Mouse (Mus musculus) neural tube, embryonic 12.5 days (tissue): ENCODE measurements at regions not wholly inside any gene's neighbourhood (a gene's known extent, or its start where the extent isn't known, plus 50 kb on each side); places are given as distances from the start of the nearest gene placed in this dataset.

Experiments
- ATAC-seq: fragments of 200-750 bp; cut with Nextera tagmentation; 2 replicates; pipeline ENCODE4 v1.8.0; 2017; ENCODE audit warnings: low read depth, mild to moderate bottlenecking, moderate TSS enrichment, moderate library complexity; ENCODE audit not compliant: low FRiP score
- H3K27ac ChIP-seq: fragments of 300-500 bp; sonication (generic); 2 replicates; pipeline ENCODE4 v1.5.1; 2016
- H3K27me3 ChIP-seq: fragments of 300-500 bp; sonication (generic); replicated peaks from 2 replicates; pipeline ENCODE4 v1.6.1; 2016; ENCODE audit warnings: mild to moderate bottlenecking
- H3K36me3 ChIP-seq: fragments of 300-500 bp; sonication (generic); 2 replicates; pipeline ENCODE4 v1.6.1; 2016; ENCODE audit warnings: mild to moderate bottlenecking
- H3K4me1 ChIP-seq: fragments of 300-500 bp; sonication (generic); 2 replicates; pipeline ENCODE4 v1.6.1; 2016
- H3K4me2 ChIP-seq: fragments of 300-500 bp; sonication (generic); replicated peaks from 2 replicates; pipeline ENCODE4 v1.6.1; 2016; ENCODE audit warnings: mild to moderate bottlenecking
- H3K4me3 ChIP-seq: fragments of 300-500 bp; sonication (generic); 2 replicates; pipeline ENCODE4 v1.5.1; 2016
- H3K9ac ChIP-seq: fragments of 300-500 bp; sonication (generic); 2 replicates; pipeline ENCODE4 v1.6.1; 2016; ENCODE audit warnings: mild to moderate bottlenecking
- H3K9me3 ChIP-seq: fragments of 300-500 bp; sonication (generic); 2 replicates; pipeline ENCODE4 v1.6.1; 2016; ENCODE audit warnings: mild to moderate bottlenecking
- WGBS: fragments of 180-500 bp; shearing (Covaris S2); methylation state at CpG from one replicate; pipeline ENCODE4 v1.1.7; 2016; 5-methylcytosine and 5-hydroxymethylcytosine counted together

DNA sequence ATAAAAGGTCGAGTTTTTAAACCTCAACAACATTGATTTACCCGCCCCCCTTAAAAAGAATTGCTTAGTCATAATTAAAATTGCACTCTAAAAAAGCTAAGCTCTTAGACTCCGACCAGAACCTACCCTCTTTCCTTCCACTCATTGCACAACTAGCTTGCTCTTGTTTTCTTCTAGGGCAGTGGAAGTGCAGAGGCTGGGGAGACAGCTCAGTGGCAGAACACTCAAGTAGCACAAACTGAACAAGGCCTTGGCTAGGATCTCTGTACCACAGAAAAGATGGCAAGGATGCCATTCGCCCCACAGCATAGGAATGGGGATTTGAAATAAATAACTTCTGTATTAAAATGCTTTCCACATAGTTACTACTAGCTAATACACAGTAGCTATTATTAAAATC is 253.8 kb upstream of the Tbl1xr1 start:
- no peak overlapping the region for H3K4me2 ChIP-seq
- WGBS: 81% methylated on average over 4 of the region's 4 CpGs
- no peaks in the 10 kb centered on the region for H3K27me3 ChIP-seq
- no peak for ATAC-seq
- H3K4me1 ChIP-seq: peaks cover 7% of the 10 kb centered on the region; the same call in 1 of the 2 replicates
- H3K4me3 ChIP-seq: no peak overlapping the region
- no peaks in the 10 kb centered on the region for H3K36me3 ChIP-seq
- no peak overlapping the region for H3K27ac ChIP-seq
- H3K9me3 ChIP-seq: no peaks in the 10 kb centered on the region
- no peak overlapping the region for H3K9ac ChIP-seq

DNA sequence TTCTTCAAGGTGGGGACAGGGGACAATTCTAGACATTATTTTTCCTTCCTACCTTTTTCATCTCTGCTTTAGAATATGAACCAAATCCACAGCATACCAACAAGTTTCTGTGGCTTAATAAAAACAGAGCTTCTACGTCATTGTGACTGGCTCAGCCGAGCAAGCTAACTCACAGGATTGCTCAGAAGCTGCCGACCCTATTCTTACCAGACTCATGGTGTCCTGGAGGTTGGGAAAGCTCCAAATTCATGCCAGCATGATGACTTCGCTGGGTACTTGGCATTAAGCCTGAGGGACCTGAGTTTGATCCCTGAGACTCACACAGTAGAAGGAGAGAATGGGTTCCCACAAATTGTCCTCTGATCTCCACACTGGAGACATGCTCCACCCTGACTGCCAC is 253.1 kb upstream of the Tbl1xr1 start:
- WGBS: 83% methylated on average over 4 of the region's 4 CpGs
- Histone ChIP-seq H3K27ac (no peak overlapping the region), H3K9me3 (no peaks in the 10 kb centered on the region), H3K36me3 (no peaks in the 10 kb centered on the region), H3K9ac (no peak overlapping the region), H3K4me1 (peaks cover 7% of the 10 kb centered on the region; the same call in 1 of the 2 replicates), H3K4me3 (no peak overlapping the region), H3K27me3 (no peaks in the 10 kb centered on the region), H3K4me2 (no peak overlapping the region)
- no peak for ATAC-seq

DNA sequence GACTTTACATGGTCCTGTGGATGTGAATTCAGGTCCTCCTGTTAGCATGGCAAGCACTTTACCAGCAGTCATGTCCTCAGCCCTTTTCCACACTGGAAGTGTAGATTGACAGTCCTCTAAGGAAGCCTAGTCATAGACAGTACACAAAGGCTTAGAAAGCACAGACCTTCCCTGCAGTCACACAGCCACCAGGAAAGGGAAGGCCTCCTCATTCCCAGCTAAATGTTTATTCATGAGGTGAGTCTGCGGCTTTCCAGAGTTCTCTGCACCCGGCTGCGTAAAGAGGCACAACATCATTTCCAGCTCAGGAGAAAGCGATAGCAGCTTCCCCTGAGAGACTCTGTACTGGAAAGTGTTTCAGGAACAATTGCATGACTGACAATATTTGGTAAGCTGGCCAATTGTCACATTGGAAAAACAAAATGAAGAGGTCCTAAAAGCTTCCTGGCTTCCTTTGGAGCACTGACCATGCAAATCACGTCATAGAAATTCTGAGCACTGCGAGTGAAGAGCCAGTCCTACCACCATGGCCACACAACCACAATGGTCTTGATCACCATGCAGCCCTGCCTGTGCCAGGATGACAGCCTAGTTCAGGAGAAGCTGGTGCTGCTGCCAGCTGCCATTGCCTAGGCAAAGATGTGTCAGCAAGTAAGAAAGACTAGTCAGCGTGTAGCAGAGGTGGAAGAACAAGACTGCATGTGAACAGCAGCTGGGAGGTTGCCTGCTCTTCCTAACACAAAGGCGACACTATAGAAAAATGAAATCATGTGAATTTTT is 252.2 kb upstream of the Tbl1xr1 start:
- peak; percentile 44; the same call in 1 of the 2 replicates for ATAC-seq
- Histone ChIP-seq H3K27ac (no peak overlapping the region), H3K27me3 (no peaks in the 10 kb centered on the region), H3K9ac (no peak overlapping the region), H3K36me3 (no peaks in the 10 kb centered on the region), H3K4me3 (no peak overlapping the region), H3K4me2 (no peak overlapping the region), H3K4me1 (peaks cover 7% of the 10 kb centered on the region; the same call in 1 of the 2 replicates), H3K9me3 (no peaks in the 10 kb centered on the region)
- WGBS: 50% methylated on average over 8 of the region's 8 CpGs

DNA sequence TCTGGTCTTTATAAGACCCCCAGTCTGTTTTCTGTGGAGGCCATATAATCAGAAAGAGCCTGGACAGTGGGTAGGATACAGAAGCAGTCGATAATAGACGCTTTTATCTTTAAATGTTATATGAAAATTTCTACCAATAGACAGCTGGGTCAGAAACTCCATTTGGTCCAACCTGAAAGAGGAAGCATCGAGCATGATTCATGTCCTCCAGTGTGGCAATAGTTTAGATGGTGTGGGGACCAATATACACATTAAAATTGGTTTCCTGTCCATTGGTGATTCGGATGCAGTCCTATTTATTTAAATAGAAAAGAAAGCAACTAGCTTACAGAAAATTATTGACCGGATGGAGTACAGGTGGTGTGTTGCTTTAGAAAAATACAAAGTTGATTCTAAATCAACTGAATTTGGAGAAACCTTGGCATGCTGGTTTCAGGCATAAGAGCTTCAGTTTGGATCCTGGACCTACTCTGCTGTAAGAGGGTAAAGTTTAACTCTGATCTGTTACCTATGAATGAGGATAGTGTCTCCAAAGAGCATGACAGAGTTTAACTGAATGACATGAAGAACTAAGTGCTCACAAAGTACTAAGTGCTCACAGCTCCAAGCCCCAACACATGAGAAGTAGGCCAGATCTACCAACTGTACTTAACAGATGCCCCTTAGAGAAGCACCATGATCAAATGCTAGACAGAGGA is 251.4 kb upstream of the Tbl1xr1 start:
- no peak for ATAC-seq
- no peaks in the 10 kb centered on the region for H3K36me3 ChIP-seq
- no peaks in the 10 kb centered on the region for H3K27me3 ChIP-seq
- H3K4me2 ChIP-seq: no peak overlapping the region
- WGBS: 91% methylated on average over 5 of the region's 5 CpGs
- no peak overlapping the region for H3K4me3 ChIP-seq
- no peaks in the 10 kb centered on the region for H3K9me3 ChIP-seq
- no peak overlapping the region for H3K27ac ChIP-seq
- no peak overlapping the region for H3K9ac ChIP-seq
- H3K4me1 ChIP-seq: peaks cover 7% of the 10 kb centered on the region; the same call in 1 of the 2 replicates

DNA sequence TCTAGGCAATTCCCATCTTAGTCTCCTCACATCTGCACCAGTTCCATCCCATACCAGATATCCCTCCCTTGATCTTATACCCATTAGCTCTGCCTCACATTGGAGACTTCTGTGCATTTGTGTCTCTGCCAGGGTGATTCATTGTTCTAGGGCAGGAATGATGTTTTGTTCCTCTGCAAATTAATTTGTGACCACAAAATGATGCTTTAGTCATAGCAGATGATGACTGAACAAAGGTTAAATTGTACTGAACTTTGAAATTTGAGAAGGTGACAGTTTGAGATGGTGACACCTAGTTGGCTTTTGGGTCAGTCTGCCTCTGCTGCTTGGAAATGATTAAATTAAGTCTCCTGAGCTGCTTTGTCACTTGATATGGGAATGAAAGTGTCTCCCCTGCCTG is 248.8 kb upstream of the Tbl1xr1 start:
- Histone ChIP-seq H3K36me3 (no peaks in the 10 kb centered on the region), H3K4me1 (peaks cover 7% of the 10 kb centered on the region; the same call in 1 of the 2 replicates), H3K4me3 (no peak overlapping the region), H3K9ac (no peak overlapping the region), H3K27me3 (no peaks in the 10 kb centered on the region), H3K9me3 (no peaks in the 10 kb centered on the region), H3K4me2 (no peak overlapping the region), H3K27ac (no peak overlapping the region)
- no peak for ATAC-seq

DNA sequence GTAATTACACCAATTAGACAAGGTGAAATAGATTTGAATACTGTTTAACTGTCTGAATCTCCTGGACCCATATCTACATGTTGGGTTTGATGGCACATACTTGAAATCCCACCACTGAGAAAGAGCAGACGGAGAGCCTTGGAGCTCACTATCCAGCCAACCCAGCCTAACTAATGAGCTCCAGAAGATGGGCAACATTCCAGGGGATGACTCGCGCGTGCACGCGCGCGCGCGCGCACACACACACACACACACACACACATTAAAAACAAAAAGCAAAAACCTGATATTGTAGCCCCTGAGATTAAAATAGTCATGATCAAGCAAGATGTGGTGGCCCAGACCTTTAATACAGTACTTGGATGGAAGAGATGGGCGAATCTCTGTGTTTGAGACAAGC is 243.3 kb upstream of the Tbl1xr1 start:
- Histone ChIP-seq H3K27me3 (no peaks in the 10 kb centered on the region), H3K9me3 (no peaks in the 10 kb centered on the region), H3K4me1 (no peaks in the 10 kb centered on the region), H3K4me2 (no peak overlapping the region), H3K27ac (no peak overlapping the region), H3K9ac (no peak overlapping the region), H3K36me3 (no peaks in the 10 kb centered on the region), H3K4me3 (no peak overlapping the region)
- no peak for ATAC-seq
- 96% methylated on average over 12 of the region's 12 CpGs for WGBS

DNA sequence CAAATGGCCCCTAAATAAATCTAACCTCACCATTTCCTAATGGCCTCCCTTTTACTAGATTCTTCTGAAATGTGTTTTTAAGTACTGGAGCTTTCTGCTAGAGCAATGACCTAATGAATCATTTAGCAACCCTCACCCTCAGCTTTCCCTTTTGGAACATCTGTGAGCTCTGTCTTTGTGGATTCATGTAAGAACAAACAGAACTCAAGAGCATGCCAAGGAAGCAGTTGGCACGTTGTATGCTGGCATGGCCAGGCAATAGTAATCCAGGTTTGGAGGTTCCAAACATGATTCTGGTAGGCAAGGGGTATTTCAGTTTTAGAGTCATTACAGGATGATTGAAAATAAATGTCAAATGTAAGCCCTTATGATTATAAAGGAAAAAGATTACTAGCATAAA is 240.9 kb upstream of the Tbl1xr1 start:
- Histone ChIP-seq H3K9ac (no peak overlapping the region), H3K27ac (no peak overlapping the region), H3K4me1 (no peaks in the 10 kb centered on the region), H3K4me3 (no peak overlapping the region), H3K9me3 (no peaks in the 10 kb centered on the region), H3K4me2 (no peak overlapping the region), H3K36me3 (no peaks in the 10 kb centered on the region), H3K27me3 (no peaks in the 10 kb centered on the region)
- 80% methylated on average over 1 of the region's 1 CpGs for WGBS
- ATAC-seq: no peak

DNA sequence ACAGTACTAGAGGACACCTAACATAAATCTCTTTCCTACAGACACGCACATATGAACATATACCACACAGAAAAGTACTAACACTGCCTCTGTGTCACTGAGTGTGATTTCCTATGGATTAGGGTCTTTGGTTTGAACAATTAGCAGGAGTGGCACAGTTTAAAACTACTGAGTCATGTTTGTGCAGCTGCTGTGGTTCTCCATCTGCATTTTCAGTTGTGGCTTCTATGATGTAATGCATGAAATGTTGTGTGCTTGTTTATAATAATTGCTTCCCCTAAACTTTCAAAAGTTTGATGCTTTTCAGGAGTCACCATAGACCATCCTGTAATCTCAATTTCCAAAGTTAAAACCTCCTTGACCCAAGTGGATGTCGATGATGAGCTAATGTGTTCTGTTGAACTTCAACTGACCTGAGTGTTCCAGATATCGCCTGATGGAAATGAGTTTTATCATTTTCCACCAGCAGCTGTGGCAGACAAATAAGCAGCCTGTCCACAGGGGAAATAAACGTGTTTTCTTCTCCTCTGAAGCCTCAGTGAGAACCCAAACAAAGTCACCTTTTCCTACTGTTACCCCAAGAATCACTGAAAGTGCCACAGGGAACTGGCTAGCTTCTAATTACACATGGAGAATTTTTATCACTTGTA is 239.0 kb upstream of the Tbl1xr1 start:
- peaks cover 12% of the 10 kb centered on the region for H3K4me1 ChIP-seq
- no peak overlapping the region for H3K27ac ChIP-seq
- no peaks in the 10 kb centered on the region for H3K27me3 ChIP-seq
- H3K9me3 ChIP-seq: no peaks in the 10 kb centered on the region
- 83% methylated on average over 4 of the region's 4 CpGs for WGBS
- H3K9ac ChIP-seq: no peak overlapping the region
- H3K4me2 ChIP-seq: no peak overlapping the region
- no peak overlapping the region for H3K4me3 ChIP-seq
- ATAC-seq: no peak
- no peaks in the 10 kb centered on the region for H3K36me3 ChIP-seq

DNA sequence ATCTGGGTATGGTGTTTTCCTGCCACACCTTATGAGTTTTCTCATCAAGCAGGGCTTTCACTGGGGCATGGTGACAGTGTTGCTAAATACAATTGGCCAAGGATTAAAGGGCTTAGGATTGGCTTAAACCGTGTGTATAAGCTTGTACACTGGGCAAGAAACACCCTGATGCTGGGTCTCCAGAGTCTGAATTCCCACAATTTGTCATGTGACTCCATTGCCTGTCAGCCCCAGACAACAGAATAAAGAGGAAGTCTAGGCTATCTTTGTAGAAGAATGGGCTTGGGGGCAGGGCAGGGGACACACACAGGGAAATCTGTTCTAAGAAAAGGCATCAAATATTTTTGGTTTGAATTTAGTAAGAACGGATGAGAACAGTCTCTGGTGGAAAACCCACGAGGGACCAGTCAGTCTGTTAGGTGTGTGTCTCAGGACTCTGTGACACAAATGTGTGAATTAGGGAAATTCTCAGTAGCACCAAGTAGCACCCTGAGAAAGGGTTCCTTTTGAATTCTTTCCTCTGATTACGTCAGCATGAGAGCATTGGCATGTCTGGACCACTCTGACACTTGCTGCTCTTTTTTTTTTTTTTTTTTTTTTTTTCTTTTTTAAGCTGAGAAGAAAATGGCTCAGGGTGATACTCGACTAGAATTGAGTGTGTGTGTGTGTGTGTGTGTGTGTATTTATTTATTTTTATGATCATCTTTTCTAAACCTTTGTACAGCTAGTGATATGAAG is 235.5 kb upstream of the Tbl1xr1 start:
- Histone ChIP-seq H3K9ac (no peak overlapping the region), H3K4me3 (no peak overlapping the region), H3K4me2 (no peak overlapping the region), H3K36me3 (no peaks in the 10 kb centered on the region), H3K4me1 (peaks cover 15% of the 10 kb centered on the region), H3K9me3 (no peaks in the 10 kb centered on the region), H3K27me3 (no peaks in the 10 kb centered on the region), H3K27ac (no peak overlapping the region)
- WGBS: 38% methylated on average over 5 of the region's 5 CpGs
- ATAC-seq: no peak

DNA sequence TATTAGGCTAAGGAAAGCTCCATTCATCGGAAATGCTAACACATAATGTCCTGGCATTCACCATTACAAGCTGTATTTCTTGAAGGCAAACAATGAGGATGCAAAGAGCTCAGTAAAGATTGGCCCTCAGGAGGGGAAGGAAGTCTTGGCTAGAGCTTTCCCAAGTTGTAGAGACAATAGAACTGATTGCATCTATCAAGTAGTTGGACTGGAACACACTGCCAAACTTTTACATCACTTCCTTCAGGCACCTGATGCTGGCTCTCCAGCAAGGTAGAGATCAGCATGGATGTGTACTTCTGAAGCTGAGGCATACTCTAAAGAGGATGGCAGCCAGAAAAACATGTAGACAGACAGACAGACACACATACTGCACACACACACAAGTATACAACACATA is 234.9 kb upstream of the Tbl1xr1 start:
- WGBS: 20% methylated on average over 1 of the region's 1 CpGs
- Histone ChIP-seq H3K9me3 (no peaks in the 10 kb centered on the region), H3K27ac (no peak overlapping the region), H3K4me1 (peaks cover 15% of the 10 kb centered on the region), H3K4me2 (no peak overlapping the region), H3K9ac (no peak overlapping the region), H3K4me3 (no peak overlapping the region), H3K27me3 (no peaks in the 10 kb centered on the region), H3K36me3 (no peaks in the 10 kb centered on the region)
- ATAC-seq: no peak

DNA sequence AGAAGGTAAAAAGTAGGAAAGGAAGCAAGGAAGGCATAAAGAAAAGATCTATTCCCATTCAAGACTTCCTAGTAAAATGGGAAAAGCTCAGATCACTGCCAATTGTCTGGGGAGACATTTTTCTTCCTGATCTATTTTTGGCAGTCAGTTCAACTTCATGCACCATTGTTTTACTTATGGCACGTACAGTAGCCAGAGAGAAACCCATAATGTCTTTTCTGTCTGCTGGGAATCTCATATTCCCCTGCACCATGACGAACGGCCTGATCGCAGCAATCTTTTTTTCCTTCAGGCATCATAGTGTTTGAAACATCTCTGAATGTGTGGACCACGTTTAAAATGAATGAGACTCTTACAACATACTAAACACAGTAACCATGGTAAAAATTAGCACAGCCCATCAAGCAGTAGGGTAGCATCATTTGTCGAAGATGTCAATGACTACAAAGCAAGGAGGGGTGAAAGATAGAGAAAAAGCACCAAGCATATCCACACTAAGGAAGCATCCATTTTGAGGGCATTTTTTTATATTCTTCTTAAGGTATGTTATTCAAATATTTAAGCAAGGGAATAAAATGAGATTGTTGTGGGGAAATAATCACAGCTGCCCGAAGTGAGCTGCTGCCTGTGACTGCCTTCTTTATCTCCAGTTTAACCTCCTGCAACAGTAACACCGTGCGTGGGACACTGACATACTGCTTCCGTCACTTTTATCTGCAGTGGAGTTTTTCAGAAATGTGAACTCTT is 233.7 kb upstream of the Tbl1xr1 start:
- Histone ChIP-seq H3K27me3 (no peaks in the 10 kb centered on the region), H3K4me2 (no peak overlapping the region), H3K9me3 (no peaks in the 10 kb centered on the region), H3K4me1 (peaks cover 15% of the 10 kb centered on the region), H3K4me3 (no peak overlapping the region), H3K36me3 (no peaks in the 10 kb centered on the region), H3K9ac (no peak overlapping the region), H3K27ac (no peak overlapping the region)
- WGBS: 37% methylated on average over 10 of the region's 10 CpGs
- peak; percentile 42 for ATAC-seq
